Mouse (Mus musculus) testis, adult 2 months (tissue): ENCODE data around the gene Shisa8. TPM values are rescaled to one million over a fixed set of nuclear protein-coding genes. Genes with fewer than 3 reads are reported as not detected.

ENCODE experiments used
- H3K27ac ChIP-seq: fragments of 200-500 bp; 2 replicates; pipeline ENCODE4 v1.5.1; 2012; ENCODE audit warnings: low read depth, low read length; ENCODE audit not compliant: control insufficient read depth, insufficient read depth
- H3K27me3 ChIP-seq: fragments of 200-500 bp; 2 replicates; pipeline ENCODE4 v1.6.1; 2012; ENCODE audit warnings: mild to moderate bottlenecking, low read length, moderate library complexity; ENCODE audit not compliant: control insufficient read depth, insufficient read depth
- H3K36me3 ChIP-seq: fragments of 200-500 bp; 2 replicates; pipeline ENCODE4 v1.6.1; 2012; ENCODE audit warnings: mild to moderate bottlenecking, low read length; ENCODE audit not compliant: control insufficient read depth, insufficient read depth
- H3K4me1 ChIP-seq: fragments of 200-500 bp; 2 replicates; pipeline ENCODE4 v1.6.1; 2012; ENCODE audit warnings: low read length; ENCODE audit not compliant: control insufficient read depth, insufficient read depth
- H3K4me3 ChIP-seq: fragments of 200-500 bp; 2 replicates; pipeline ENCODE4 v1.5.1; 2012; ENCODE audit warnings: low read depth, mild to moderate bottlenecking, low read length, moderate library complexity, mixed read lengths; ENCODE audit not compliant: control insufficient read depth
- CTCF ChIP-seq: fragments of 200-500 bp; IDR thresholded peaks from 2 replicates; pipeline ENCODE4 v1.5.1; 2012; ENCODE audit warnings: low read depth, mild to moderate bottlenecking, inconsistent platforms, low read length, moderate library complexity; ENCODE audit not compliant: control insufficient read depth, insufficient read depth, insufficient replicate concordance
- POLR2A ChIP-seq: fragments of 200-500 bp; IDR thresholded peaks from 2 replicates; pipeline ENCODE4 v1.6.1; 2012; ENCODE audit warnings: low read depth, mild to moderate bottlenecking, inconsistent platforms, low read length, moderate library complexity; ENCODE audit not compliant: control insufficient read depth
- polyA plus RNA-seq: library from polyadenylated mRNA; depleted of rRNA; stranded (reverse); fragments of >200 nt; gene quantifications from 2 replicates; pipeline ENCODE4 v1.2.3, GENCODE M21; 2012

The Shisa8 gene
- polyA plus RNA-seq, 1 experiment = 0.31 TPM

GRCm38 (mm10) chr15:82221104-82221860 is 8.7 kb upstream of the Shisa8 start:
- H3K36me3 ChIP-seq = no peaks in the 10 kb centered on the region
- peaks cover 6% of the 10 kb centered on the region for H3K4me1 ChIP-seq
- H3K27me3 ChIP-seq = no peaks in the 10 kb centered on the region; the same call in 1 of the 2 replicates
- TF ChIP-seq POLR2A = no peak
- TF ChIP-seq CTCF = no peak; the same call in 1 of the 2 replicates
- no peak overlapping the region for H3K27ac ChIP-seq
- peak overlapping the region; percentile 53 for H3K4me3 ChIP-seq

GRCm38 (mm10) chr15:82220003-82220675 is 7.5 kb upstream of the Shisa8 start:
- no peaks in the 10 kb centered on the region; the same call in 1 of the 2 replicates for H3K27me3 ChIP-seq
- no peak overlapping the region for H3K4me3 ChIP-seq
- TF ChIP-seq POLR2A (no peak), CTCF (no peak)
- peaks cover 6% of the 10 kb centered on the region for H3K4me1 ChIP-seq
- no peak overlapping the region for H3K27ac ChIP-seq
- no peaks in the 10 kb centered on the region for H3K36me3 ChIP-seq

- H3K27me3 ChIP-seq = no peaks in the 10 kb centered on the region; the same call in 1 of the 2 replicates
- H3K36me3 ChIP-seq = no peaks in the 10 kb centered on the region
- peaks cover 6% of the 10 kb centered on the region for H3K4me1 ChIP-seq
- TF ChIP-seq POLR2A (no peak), CTCF (no peak)
- H3K27ac ChIP-seq = no peak overlapping the region
- H3K4me3 ChIP-seq = no peak overlapping the region
Observed at GRCm38 (mm10) chr15:82218778-82219666, 6.4 kb upstream of the Shisa8 start.

- Histone ChIP-seq H3K27ac (no peak overlapping the region), H3K4me1 (peaks cover 3% of the 10 kb centered on the region), H3K27me3 (no peaks in the 10 kb centered on the region), H3K4me3 (no peak overlapping the region), H3K36me3 (no peaks in the 10 kb centered on the region)
- no peak for TF ChIP-seq POLR2A
- TF ChIP-seq CTCF = no peak
Observed at GRCm38 (mm10) chr15:82217980-82218379, 5.4 kb upstream of the Shisa8 start.

- Histone ChIP-seq H3K27ac (no peak overlapping the region), H3K27me3 (no peaks in the 10 kb centered on the region)
- TF ChIP-seq POLR2A (no peak), CTCF (no peak)
Observed at GRCm38 (mm10) chr15:82217039-82217438, 4.4 kb upstream of the Shisa8 start.

GRCm38 (mm10) chr15:82216142-82216827 is 3.7 kb upstream of the Shisa8 start:
- H3K36me3 ChIP-seq = no peaks in the 10 kb centered on the region
- peaks cover 14% of the 10 kb centered on the region for H3K4me1 ChIP-seq
- H3K4me3 ChIP-seq = no peak overlapping the region
- H3K27me3 ChIP-seq = no peaks in the 10 kb centered on the region
- no peak overlapping the region for H3K27ac ChIP-seq
- no peak for TF ChIP-seq CTCF
- no peak for TF ChIP-seq POLR2A

More at GRCm38 (mm10) chr15:82217039-82217438, 4.4 kb upstream of the Shisa8 start:
- no peaks in the 10 kb centered on the region for H3K36me3 ChIP-seq
- H3K4me3 ChIP-seq = no peak overlapping the region
- H3K4me1 ChIP-seq = peaks cover 7% of the 10 kb centered on the region; the same call in 1 of the 2 replicates
